Mouse (Mus musculus) midbrain, embryonic 10.5 days (tissue): ENCODE results near the gene Tgif1. TPM values are rescaled to one million over a fixed set of nuclear protein-coding genes. Genes with fewer than 3 reads are reported as not detected.
A peak's percentile ranks its signal among the peaks of the same experiment; 100 is the strongest.

Experiments used
- DNase-seq: peaks from one replicate; pipeline ENCODE4 v3.0.0-alpha.2; 2017; ENCODE audit warnings: low spot score
- H3K27ac ChIP-seq: fragments of 300-500 bp; sonication (generic); replicated peaks from 2 replicates; pipeline ENCODE4 v1.5.1; 2016; ENCODE audit warnings: mild to moderate bottlenecking
- H3K27me3 ChIP-seq: fragments of 300-500 bp; sonication (generic); 2 replicates; pipeline ENCODE4 v1.6.1; 2016; ENCODE audit warnings: low read depth, mild to moderate bottlenecking; ENCODE audit not compliant: poor library complexity, severe bottlenecking
- H3K36me3 ChIP-seq: fragments of 300-500 bp; sonication (generic); 2 replicates; pipeline ENCODE4 v1.6.1; 2016; ENCODE audit warnings: mild to moderate bottlenecking, moderate library complexity
- H3K4me1 ChIP-seq: fragments of 300-500 bp; sonication (generic); 2 replicates; pipeline ENCODE4 v1.6.1; 2016
- H3K4me3 ChIP-seq: fragments of 300-500 bp; sonication (generic); 2 replicates; pipeline ENCODE4 v1.5.1; 2016; ENCODE audit warnings: mild to moderate bottlenecking, moderate library complexity
- H3K9me3 ChIP-seq: fragments of 300-500 bp; sonication (generic); replicated peaks from 2 replicates; pipeline ENCODE4 v1.6.1; 2016; ENCODE audit warnings: mild to moderate bottlenecking
- WGBS: fragments of 180-500 bp; shearing (Covaris S2); methylation state at CpG from one replicate; pipeline ENCODE4 v1.1.7; 2016; 5-methylcytosine and 5-hydroxymethylcytosine counted together
- polyA plus RNA-seq: library from polyadenylated mRNA; unstranded; fragments of >200 nt; fragmentation: Nextera tagmentation; extraction: Ambion mirVana; gene quantifications from 2 replicates; pipeline ENCODE4 v1.2.1, GENCODE M21; 2016

Tgif1 gene
- polyA plus RNA-seq, 1 experiment from 2014 or later = 73.6 TPM

DNA sequence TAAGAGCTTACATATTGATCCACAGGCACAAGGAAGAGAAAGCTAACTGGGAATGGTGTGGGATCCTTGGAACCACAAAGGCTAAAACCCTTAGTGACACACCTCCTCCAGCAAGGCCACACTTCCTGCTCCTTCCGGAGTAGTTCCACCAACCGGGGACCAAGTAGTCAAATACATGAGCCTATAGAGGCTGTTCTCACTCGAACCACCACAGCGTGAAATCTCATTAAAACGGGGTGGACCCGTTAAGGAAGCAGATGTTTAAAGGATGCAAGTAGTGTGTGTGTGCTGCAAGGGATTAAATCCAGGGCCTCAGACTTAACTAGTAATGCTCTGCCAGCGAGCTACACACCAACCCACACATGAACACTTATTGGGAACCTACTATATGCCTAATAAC lies 27.8 kb upstream of the Tgif1 start:
- WGBS = 26% methylated on average over 7 of the region's 7 CpGs
- Histone ChIP-seq H3K36me3 (no peaks in the 10 kb centered on the region), H3K27ac (peak overlapping the region; percentile 65), H3K27me3 (0 out of 2 replicates have a peak, but pooled peaks cover 3% of the 10 kb centered on the region), H3K4me1 (peaks cover 15% of the 10 kb centered on the region), H3K9me3 (no peaks in the 10 kb centered on the region), H3K4me3 (no peak overlapping the region)
- peak; percentile 43 for DNase-seq

DNA sequence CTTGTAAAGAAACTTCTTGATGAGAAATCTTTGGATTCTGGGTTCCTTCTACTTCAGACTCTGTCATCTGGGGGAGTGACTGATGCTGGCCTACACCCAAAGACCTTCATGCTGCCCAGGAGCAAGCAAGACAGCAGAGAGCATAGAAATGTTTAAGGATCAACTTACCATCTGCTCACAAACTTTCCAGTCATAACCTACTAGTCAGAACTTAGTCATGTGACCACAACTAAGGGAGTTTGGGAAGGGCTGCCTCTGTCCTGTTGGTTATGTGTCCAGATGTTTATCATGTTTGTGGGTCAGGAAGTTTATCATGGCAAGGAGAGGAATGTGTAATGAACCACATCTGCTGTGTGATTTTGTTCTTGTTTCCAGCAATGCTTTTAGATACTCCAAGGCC lies 24.9 kb upstream of the Tgif1 start:
- Histone ChIP-seq H3K9me3 (no peaks in the 10 kb centered on the region), H3K36me3 (no peaks in the 10 kb centered on the region), H3K4me1 (peaks cover 23% of the 10 kb centered on the region), H3K4me3 (no peak overlapping the region), H3K27me3 (0 out of 2 replicates have a peak, but pooled peaks cover 3% of the 10 kb centered on the region), H3K27ac (no peak overlapping the region)
- DNase-seq = no peak

DNA sequence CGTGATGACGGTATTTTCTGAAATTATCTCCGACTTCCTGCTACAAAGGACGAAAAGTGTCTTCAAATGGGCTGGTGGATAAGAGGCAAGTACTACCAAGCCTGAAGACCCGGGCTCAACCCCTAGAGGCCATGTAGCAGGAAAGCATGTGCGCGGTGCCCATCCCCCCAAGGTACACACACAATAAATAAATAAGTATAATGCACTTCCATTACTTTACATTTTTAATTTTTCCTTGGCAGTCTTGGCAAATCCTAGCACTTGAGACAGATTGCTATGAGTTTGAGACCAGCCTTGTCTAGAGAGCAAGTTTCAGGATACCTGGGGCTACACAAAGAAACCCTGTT lies 20.4 kb upstream of the Tgif1 start:
- Histone ChIP-seq H3K4me3 (peak overlapping the region; percentile 48), H3K27me3 (no peaks in the 10 kb centered on the region), H3K27ac (peak overlapping the region; percentile 93), H3K9me3 (no peaks in the 10 kb centered on the region), H3K36me3 (no peaks in the 10 kb centered on the region), H3K4me1 (peaks cover 35% of the 10 kb centered on the region)
- 35% methylated on average over 7 of the region's 7 CpGs for WGBS
- peak; percentile 46 for DNase-seq

DNA sequence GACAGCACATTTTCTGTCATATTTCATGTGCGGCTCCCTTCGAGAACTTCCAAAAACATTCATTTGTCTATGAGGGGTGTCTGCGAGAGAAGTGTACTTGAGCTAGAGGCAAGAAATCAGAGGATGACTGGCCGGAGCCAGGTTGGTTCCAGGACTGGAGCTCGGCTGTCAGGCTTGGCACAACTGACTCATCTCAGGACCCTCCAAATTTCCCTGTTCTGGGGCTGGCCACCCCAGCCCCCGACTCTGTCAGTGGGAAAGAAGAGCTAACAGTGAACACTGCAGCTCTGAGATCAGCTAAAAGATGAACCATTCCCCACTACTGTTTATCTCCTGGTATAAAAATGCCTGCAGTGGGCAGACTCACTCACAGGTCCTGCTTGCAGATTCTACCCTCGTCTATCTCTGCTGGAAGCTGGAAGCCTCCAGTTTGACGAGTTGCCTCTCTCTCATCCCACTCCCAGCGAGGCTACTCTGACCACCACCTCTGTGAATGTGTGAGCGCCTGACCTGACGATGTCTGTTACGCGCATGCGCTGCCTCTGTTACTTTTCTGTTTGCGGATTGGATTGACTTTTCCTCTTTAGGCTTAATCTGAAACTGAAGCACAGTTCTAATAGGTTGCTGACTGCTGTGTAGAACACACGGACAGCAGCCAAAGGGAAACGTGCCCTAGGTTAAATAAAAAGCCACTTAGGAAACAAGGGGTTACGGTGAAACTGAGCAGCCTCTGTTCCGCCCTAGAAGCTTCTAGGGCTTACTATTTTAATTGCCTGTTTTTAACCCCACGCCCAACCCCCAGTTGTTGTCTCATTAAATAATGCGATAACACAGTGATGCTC lies 19.8 kb upstream of the Tgif1 start:
- 13% methylated on average over 21 of the region's 21 CpGs for WGBS
- no peaks in the 10 kb centered on the region for H3K9me3 ChIP-seq
- H3K4me3 ChIP-seq = peak overlapping the region; percentile 48
- no peaks in the 10 kb centered on the region for H3K27me3 ChIP-seq
- H3K27ac ChIP-seq = peak overlapping the region; percentile 93
- H3K36me3 ChIP-seq = no peaks in the 10 kb centered on the region
- H3K4me1 ChIP-seq = peaks cover 35% of the 10 kb centered on the region
- DNase-seq = peak; percentile 81

DNA sequence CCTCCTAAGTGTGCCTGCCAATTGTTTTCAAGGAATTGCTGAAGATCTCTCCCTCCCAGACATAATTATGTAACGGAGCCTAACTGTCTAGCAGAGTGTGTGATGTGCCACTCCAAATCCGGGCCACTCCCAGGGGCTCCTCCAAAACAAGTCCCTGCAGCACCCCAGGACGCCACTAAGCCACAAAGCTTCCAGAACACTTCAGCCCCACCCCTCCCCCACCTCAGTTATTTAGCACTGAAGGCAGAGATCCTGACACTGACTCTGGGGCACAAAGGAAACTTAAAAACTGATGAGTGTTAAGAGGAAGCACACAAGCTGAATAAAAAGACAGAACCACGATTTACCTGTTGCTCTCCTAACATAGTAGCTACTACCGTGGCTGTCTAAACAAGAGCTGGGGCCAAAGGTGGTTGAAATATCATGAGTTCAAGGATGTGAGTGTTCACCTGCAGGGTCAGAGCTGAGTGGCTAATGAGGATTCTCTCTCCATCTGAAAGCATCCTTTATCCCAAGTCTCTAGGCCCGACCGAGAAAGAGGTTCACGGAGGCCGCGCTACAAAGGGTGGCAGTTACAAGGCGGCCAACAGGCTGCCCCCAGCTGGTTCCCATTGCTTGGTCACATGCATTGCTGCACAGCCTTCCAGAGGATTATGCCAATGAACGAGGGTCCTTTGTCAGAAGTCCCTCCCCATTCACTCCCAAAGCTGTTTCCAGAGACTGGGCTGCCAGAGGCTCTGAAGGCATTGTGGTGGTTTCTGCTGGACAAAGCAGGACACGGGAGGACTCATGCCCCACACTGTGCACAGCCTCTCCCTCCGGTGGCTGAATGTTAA lies 19.0 kb upstream of the Tgif1 start:
- H3K4me3 ChIP-seq = peak overlapping the region; percentile 48
- 2% methylated on average over 14 of the region's 14 CpGs for WGBS

DNA sequence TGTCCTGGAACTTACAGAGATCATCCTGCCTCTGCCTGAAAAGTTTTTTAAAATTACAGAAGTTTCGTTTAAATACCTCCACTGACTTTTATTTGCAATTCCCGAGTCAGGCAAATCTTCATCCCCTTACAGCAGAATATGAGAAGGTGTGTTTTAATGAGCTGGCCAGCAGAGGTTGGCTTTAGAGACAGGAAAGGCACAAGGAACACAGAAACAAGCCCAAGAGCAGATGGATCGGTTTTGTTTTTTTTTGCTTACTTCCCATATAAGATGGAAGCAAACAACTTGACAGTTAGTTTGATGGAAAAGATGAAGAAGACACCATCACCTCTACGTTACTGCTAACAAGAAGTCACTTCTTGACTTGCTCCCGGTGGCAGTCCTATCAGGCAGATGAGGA lies 18.3 kb upstream of the Tgif1 start:
- Histone ChIP-seq H3K4me3 (peak overlapping the region; percentile 48; the same call in 1 of the 2 replicates), H3K27ac (peak overlapping the region; percentile 93), H3K4me1 (peaks cover 35% of the 10 kb centered on the region), H3K27me3 (no peaks in the 10 kb centered on the region), H3K9me3 (no peaks in the 10 kb centered on the region), H3K36me3 (no peaks in the 10 kb centered on the region)
- 46% methylated on average over 5 of the region's 5 CpGs for WGBS
- no peak for DNase-seq

More for the DNA sequence above, 19.0 kb upstream of the Tgif1 start:
- Histone ChIP-seq H3K9me3 (no peaks in the 10 kb centered on the region), H3K36me3 (no peaks in the 10 kb centered on the region), H3K27me3 (no peaks in the 10 kb centered on the region), H3K27ac (peak overlapping the region; percentile 93), H3K4me1 (peaks cover 35% of the 10 kb centered on the region)
- peak; percentile 89 for DNase-seq

DNA sequence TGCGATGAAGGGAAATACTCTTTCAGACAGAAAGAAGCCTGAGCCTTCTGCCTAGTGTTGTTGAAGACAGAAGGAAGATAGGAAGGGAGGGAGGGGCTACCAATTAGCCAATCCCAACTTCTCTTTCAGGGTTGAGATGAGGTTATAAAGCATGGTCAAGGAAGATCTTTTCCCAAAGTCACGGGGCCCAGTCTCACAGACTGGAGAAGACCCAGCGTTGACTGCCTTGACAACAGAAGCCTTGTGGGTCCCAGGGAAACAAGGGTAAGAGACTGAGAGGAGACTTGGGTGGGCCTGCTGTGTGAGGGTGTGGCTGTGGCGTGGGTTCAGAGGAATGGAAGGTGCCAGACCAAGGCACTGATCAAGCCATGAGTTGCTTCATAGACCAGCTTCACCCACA lies 17.2 kb upstream of the Tgif1 start:
- no peak for DNase-seq
- no peaks in the 10 kb centered on the region for H3K9me3 ChIP-seq
- 92% methylated on average over 4 of the region's 4 CpGs for WGBS
- H3K36me3 ChIP-seq = no peaks in the 10 kb centered on the region
- peaks cover 35% of the 10 kb centered on the region for H3K4me1 ChIP-seq
- no peaks in the 10 kb centered on the region for H3K27me3 ChIP-seq
- no peak overlapping the region for H3K4me3 ChIP-seq
- H3K27ac ChIP-seq = peak overlapping the region; percentile 65

DNA sequence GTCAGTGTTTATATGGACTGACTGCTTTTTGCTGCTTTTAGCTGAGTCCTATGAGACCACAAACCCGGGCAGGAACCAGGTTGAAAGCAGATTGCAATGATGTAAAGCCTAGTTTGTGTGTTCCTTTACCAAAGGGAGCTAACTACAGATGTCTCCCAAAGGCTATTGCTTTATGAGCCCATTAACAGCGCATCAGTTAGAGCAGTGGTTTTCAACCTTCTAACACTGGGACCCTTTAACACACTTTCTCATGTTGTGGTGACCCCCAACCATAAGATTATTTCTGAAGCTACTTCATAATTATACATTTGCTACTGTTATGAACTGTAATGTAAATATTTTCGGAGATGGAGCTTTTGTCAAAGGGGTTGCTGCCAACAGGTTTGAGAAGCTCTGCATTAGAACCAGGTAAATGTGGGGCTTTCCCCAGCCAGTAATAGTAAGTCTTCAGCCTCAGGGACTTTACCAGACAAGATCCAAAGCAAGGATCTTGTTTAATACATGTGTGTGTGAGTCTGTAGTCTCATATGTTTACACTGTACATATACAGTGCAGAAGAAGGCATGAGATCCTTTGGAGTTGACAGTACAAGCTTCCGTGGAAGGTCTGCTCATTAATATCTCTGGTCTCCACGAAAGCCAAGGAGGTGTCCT lies 15.4 kb upstream of the Tgif1 start:
- Histone ChIP-seq H3K36me3 (peaks cover 6% of the 10 kb centered on the region), H3K27ac (0 out of 2 replicates have a peak overlapping the region, but pooled peaks have one; percentile 17), H3K9me3 (no peaks in the 10 kb centered on the region), H3K4me3 (no peak overlapping the region), H3K4me1 (peaks cover 31% of the 10 kb centered on the region), H3K27me3 (no peaks in the 10 kb centered on the region)
- 91% methylated on average over 5 of the region's 5 CpGs for WGBS
- no peak for DNase-seq

DNA sequence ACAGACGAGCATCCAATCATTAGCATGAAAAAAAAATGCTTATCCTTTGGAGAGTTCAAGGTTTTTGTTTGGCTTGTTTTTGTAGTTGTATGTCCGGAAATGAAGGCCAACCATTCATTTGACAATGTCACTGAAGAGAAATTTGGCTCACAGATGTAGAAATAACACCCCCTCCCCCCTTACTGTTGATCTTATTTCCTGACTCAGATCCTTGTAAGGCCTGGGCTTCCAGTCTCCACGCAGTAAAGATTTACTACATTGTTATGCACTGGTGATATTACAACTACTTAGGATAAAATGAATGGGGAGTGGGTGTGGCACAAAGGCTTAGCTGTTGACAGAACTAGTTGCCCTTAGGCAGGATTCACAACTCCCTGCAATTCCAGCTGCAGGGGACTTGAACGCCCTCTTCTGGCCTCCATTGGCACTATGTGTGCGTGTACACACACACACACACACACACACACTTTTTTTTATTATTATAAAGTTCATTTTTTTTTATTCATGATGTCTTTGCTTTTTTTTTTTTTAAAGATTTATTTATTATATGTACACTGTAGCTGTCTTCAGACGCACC lies 13.3 kb upstream of the Tgif1 start:
- Histone ChIP-seq H3K4me1 (peaks cover 11% of the 10 kb centered on the region), H3K27me3 (no peaks in the 10 kb centered on the region), H3K4me3 (no peak overlapping the region), H3K27ac (no peak overlapping the region), H3K9me3 (no peaks in the 10 kb centered on the region; the same call in 1 of the 2 replicates), H3K36me3 (peaks cover 15% of the 10 kb centered on the region)
- DNase-seq = no peak
- WGBS = 89% methylated on average over 6 of the region's 6 CpGs

DNA sequence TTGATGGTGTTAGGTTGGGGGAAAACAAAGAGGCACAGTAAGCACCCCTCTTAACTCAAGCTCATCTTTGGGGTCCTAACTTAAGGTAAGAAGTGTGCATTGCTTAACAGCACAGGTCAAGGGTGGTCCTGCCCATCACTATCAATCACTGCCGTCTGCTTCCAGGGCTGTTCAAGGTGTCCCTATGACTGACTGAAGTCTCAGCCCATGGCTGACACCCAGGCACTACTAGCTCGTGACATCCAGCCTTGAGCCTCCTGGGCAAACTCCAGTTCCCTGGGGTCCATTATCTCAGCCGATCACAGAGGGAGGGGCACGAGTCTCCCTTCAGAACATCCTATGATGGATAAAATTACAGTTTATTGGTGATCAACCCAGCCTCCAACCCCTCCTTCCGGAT lies 12.7 kb upstream of the Tgif1 start:
- Histone ChIP-seq H3K9me3 (no peaks in the 10 kb centered on the region; the same call in 1 of the 2 replicates), H3K36me3 (peaks cover 15% of the 10 kb centered on the region), H3K27ac (no peak overlapping the region), H3K4me3 (no peak overlapping the region), H3K4me1 (peaks cover 6% of the 10 kb centered on the region; the same call in 1 of the 2 replicates), H3K27me3 (no peaks in the 10 kb centered on the region)
- DNase-seq = no peak
- 91% methylated on average over 5 of the region's 5 CpGs for WGBS

DNA sequence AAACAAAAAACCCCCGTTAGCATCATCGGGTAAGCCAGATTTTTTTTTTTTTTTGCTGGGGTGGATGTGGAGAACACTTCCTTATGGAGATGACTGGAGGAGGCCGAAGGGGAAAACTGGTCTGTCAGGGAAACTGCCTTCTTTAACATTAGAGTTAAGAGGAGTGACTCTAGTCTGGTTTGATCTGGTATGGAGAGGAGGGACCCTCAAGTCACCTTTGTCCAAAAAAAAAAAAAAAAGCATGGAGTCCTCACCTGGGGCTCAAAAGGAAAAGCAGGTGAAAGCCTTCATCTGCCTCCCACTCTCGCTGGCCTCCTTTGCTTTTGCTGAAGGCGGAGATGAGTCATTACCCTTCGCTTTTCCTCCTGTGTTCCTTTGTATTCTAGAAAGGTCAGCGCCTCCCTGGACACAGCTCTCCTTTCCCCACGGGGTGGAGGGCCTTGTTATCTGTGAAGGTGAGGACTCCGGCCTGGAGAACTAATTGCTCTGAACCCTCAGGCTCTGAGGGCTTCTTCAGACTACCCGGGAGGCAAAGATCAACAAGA lies 11.8 kb upstream of the Tgif1 start:
- H3K36me3 ChIP-seq = peaks cover 15% of the 10 kb centered on the region
- no peaks in the 10 kb centered on the region for H3K27me3 ChIP-seq
- H3K4me3 ChIP-seq = no peak overlapping the region
- DNase-seq = no peak
- WGBS = 87% methylated on average over 10 of the region's 10 CpGs
- H3K4me1 ChIP-seq = peaks cover 6% of the 10 kb centered on the region; the same call in 1 of the 2 replicates
- no peak overlapping the region for H3K27ac ChIP-seq
- H3K9me3 ChIP-seq = no peaks in the 10 kb centered on the region; the same call in 1 of the 2 replicates

DNA sequence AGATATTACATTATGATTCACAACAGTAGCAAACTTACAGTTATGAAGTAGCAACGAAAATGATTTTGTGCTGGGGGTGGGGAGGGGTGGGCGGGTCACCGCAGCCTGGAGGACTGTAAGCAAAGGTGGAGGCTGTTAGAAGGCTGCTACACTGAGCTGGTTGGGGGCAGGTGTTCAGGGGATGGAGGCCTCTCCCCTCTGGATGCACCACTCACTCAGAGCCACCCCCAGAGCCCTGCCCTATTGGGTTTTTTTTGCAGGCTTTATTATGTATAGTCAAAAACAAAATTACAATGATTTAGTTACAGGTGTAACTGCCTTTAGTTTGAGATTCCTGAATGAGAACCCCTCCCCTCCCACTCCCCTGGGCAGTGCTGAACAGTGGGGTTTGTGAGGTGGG lies 11.3 kb upstream of the Tgif1 start:
- Histone ChIP-seq H3K27ac (no peak overlapping the region), H3K27me3 (no peaks in the 10 kb centered on the region), H3K36me3 (peaks cover 15% of the 10 kb centered on the region), H3K4me3 (no peak overlapping the region), H3K4me1 (peaks cover 1% of the 10 kb centered on the region; the same call in 1 of the 2 replicates), H3K9me3 (no peaks in the 10 kb centered on the region; the same call in 1 of the 2 replicates)
- no peak for DNase-seq
- WGBS = 89% methylated on average over 3 of the region's 3 CpGs
